ENCODE assay signal across 11 mouse cellular contexts in genomic region chr9:91382111-91382379, GRCm38 (mm10). TPM values are rescaled to one million over a fixed set of nuclear protein-coding genes. Genes with fewer than 3 reads are reported as not detected.
A peak's percentile ranks its signal among the peaks of the same experiment; 100 is the strongest.
DNase-seq lines count a peak whose midpoint lies in the region; ATAC-seq and TF ChIP-seq lines count a peak whose summit lies in the region.
"Had no signal": no experiment of that assay in that cellular context is flagged by ENCODE, and none has a peak within 500 bp of the region (broad histone marks: within the 10 kb centered on the region; RNA-seq: fewer than 3 reads in every experiment).

No protein-coding gene starts in this region.

- no peak overlapping the region for H3K9ac ChIP-seq in liver, embryonic 12.5 days
- H3K9ac ChIP-seq in liver, postnatal 0 days (replicated peaks): no peak overlapping the region
- peak overlapping the region; percentile 80 for H3K9ac ChIP-seq in forebrain, embryonic 14.5 days (ENCODE audit: low read length)
- H3K9ac ChIP-seq in limb, embryonic 11.5 days (ENCODE audit: low read length): no peak overlapping the region
- no peak overlapping the region for H3K9ac ChIP-seq in stomach, embryonic 14.5 days (replicated peaks; ENCODE audit: low read depth, low read length)

- no peak overlapping the region for H3K27ac ChIP-seq in liver, embryonic 12.5 days
- no peak overlapping the region for H3K27ac ChIP-seq in liver, postnatal 0 days (ENCODE audit: low read depth)
- peak overlapping the region; percentile 95 for H3K27ac ChIP-seq in forebrain, embryonic 14.5 days (ENCODE audit: low read depth, low read length)
- no peak overlapping the region for H3K27ac ChIP-seq in limb, embryonic 11.5 days (replicated peaks; ENCODE audit: low read depth, low read length)
- H3K27ac ChIP-seq in stomach, embryonic 14.5 days (ENCODE audit: low read length): no peak overlapping the region
- H3K27ac ChIP-seq: heart, adult 2 months had no signal

- peaks cover 100% of the 10 kb centered on the region for H3K27me3 ChIP-seq in liver, embryonic 12.5 days (replicated peaks)
- H3K27me3 ChIP-seq in liver, postnatal 0 days (ENCODE audit: insufficient read depth, low read length): peaks cover 98% of the 10 kb centered on the region
- H3K27me3 ChIP-seq in forebrain, embryonic 14.5 days (replicated peaks; ENCODE audit: control insufficient read depth, insufficient read depth, low read length): peaks cover 76% of the 10 kb centered on the region
- peaks cover 86% of the 10 kb centered on the region for H3K27me3 ChIP-seq in limb, embryonic 11.5 days (ENCODE audit: control insufficient read depth, insufficient read depth, low read length)
- peaks cover 77% of the 10 kb centered on the region for H3K27me3 ChIP-seq in stomach, embryonic 14.5 days (ENCODE audit: control insufficient read depth, insufficient read depth, low read length)

- H3K9me3 ChIP-seq in liver, embryonic 12.5 days (replicated peaks): no peaks in the 10 kb centered on the region
- no peaks in the 10 kb centered on the region for H3K9me3 ChIP-seq in liver, postnatal 0 days (ENCODE audit: low read length)
- H3K9me3 ChIP-seq in forebrain, embryonic 14.5 days (replicated peaks; ENCODE audit: control insufficient read depth, low read length): no peaks in the 10 kb centered on the region
- H3K9me3 ChIP-seq in limb, embryonic 11.5 days (ENCODE audit: control insufficient read depth, low read length): no peaks in the 10 kb centered on the region
- no peaks in the 10 kb centered on the region for H3K9me3 ChIP-seq in stomach, embryonic 14.5 days (ENCODE audit: control insufficient read depth, low read depth, low read length)

- no peak for DNase-seq in liver, postnatal 0 days
- no peak for DNase-seq in forebrain, embryonic 14.5 days (ENCODE audit: low spot score)
- DNase-seq in limb, embryonic 11.5 days (ENCODE audit: low spot score): no peak
- no peak for DNase-seq in adrenal gland, adult 18-20 months (ENCODE audit: low spot score in 2 of 2)
- DNase-seq in liver: no peak
- DNase-seq: right cerebral cortex, postnatal 4 days had no signal

- WGBS in liver, embryonic 12.5 days (ENCODE audit: insufficient replicate concordance): 2% methylated on average over 2 of the region's 2 CpGs
- 0% methylated on average over 2 of the region's 2 CpGs for WGBS in liver, postnatal 0 days (ENCODE audit: insufficient replicate concordance)
- whole genome bisulfite sequencing in forebrain, embryonic 14.5 days: 10% methylated on average over 2 of the region's 2 CpGs
- 0% methylated on average over 2 of the region's 2 CpGs for WGBS in limb, embryonic 11.5 days
- WGBS in stomach, embryonic 14.5 days: 2% methylated on average over 2 of the region's 2 CpGs

- TF ChIP-seq EP300 in liver, postnatal 0 days (IDR thresholded peaks at IDR 0.05; ENCODE audit: low read depth): no peak

- H3K4me3 ChIP-seq in liver, embryonic 12.5 days: peak overlapping the region; percentile 45; the same call in 1 of the 2 replicates
- no peak overlapping the region for H3K4me3 ChIP-seq in liver, postnatal 0 days (ENCODE audit: low read depth, low read length)
- peak overlapping the region; percentile 44 for H3K4me3 ChIP-seq in forebrain, embryonic 14.5 days (ENCODE audit: low read depth, low read length)
- H3K4me3 ChIP-seq in limb, embryonic 11.5 days (ENCODE audit: low read depth, low read length): peak overlapping the region; percentile 42; the same call in 1 of the 2 replicates
- peak overlapping the region; percentile 34; the same call in 1 of the 2 replicates for H3K4me3 ChIP-seq in stomach, embryonic 14.5 days (ENCODE audit: low read depth, low read length)

- no peaks in the 10 kb centered on the region for H3K36me3 ChIP-seq in liver, embryonic 12.5 days
- H3K36me3 ChIP-seq in liver, postnatal 0 days (replicated peaks; ENCODE audit: insufficient read depth, low read length): no peaks in the 10 kb centered on the region
- H3K36me3 ChIP-seq in forebrain, embryonic 14.5 days (ENCODE audit: control insufficient read depth, insufficient read depth, low read length): no peaks in the 10 kb centered on the region
- no peaks in the 10 kb centered on the region for H3K36me3 ChIP-seq in limb, embryonic 11.5 days (ENCODE audit: control insufficient read depth, insufficient read depth, low read length)
- H3K36me3 ChIP-seq in stomach, embryonic 14.5 days (ENCODE audit: control insufficient read depth, insufficient read depth, low read length): no peaks in the 10 kb centered on the region

- no peaks in the 10 kb centered on the region for H3K4me1 ChIP-seq in liver, embryonic 12.5 days
- H3K4me1 ChIP-seq in liver, postnatal 0 days (ENCODE audit: insufficient read depth): peaks cover 6% of the 10 kb centered on the region; the same call in 1 of the 2 replicates
- H3K4me1 ChIP-seq in forebrain, embryonic 14.5 days (ENCODE audit: control insufficient read depth, insufficient read depth, low read length): no peaks in the 10 kb centered on the region
- H3K4me1 ChIP-seq in limb, embryonic 11.5 days (ENCODE audit: control insufficient read depth, insufficient read depth, low read length): no peaks in the 10 kb centered on the region
- no peaks in the 10 kb centered on the region for H3K4me1 ChIP-seq in stomach, embryonic 14.5 days (ENCODE audit: control insufficient read depth, insufficient read depth, low read length)

- no peak for TF ChIP-seq CTCF in liver, postnatal 0 days (IDR thresholded peaks at IDR 0.05; ENCODE audit: low read depth)

- no peak for ATAC-seq in liver, embryonic 12.5 days
- no peak for ATAC-seq in liver, postnatal 0 days
- no peak for ATAC-seq in forebrain, embryonic 14.5 days
- ATAC-seq in limb, embryonic 11.5 days (ENCODE audit: insufficient number of reproducible peaks, low FRiP score, low TSS enrichment, low read depth): no peak
- ATAC-seq in stomach, embryonic 14.5 days (ENCODE audit: insufficient number of reproducible peaks, insufficient read depth, low FRiP score, low read depth): no peak

- no peak overlapping the region for H3K4me2 ChIP-seq in liver, embryonic 12.5 days
- no peak overlapping the region for H3K4me2 ChIP-seq in liver, postnatal 0 days (ENCODE audit: low read depth, low read length)
- H3K4me2 ChIP-seq in forebrain, embryonic 14.5 days (ENCODE audit: low read length): peak overlapping the region; percentile 72
- peak overlapping the region; percentile 63 for H3K4me2 ChIP-seq in limb, embryonic 11.5 days (ENCODE audit: low read depth, severe bottlenecking)
- no peak overlapping the region for H3K4me2 ChIP-seq in stomach, embryonic 14.5 days (replicated peaks; ENCODE audit: low read depth, low read length)

RNA-seq across cellular contexts. Expression of gene Zic1, which starts 16.4 kb away (rescaled TPM):
- polyA plus RNA-seq in liver, embryonic 12.5 days (2016; fragmentation: Nextera tagmentation; extraction: Ambion mirVana): not detected in 2 replicates
- polyA plus RNA-seq in liver, postnatal 0 days (2015; fragmentation: Nextera tagmentation; extraction: Ambion mirVana): not detected in 2 replicates
- polyA plus RNA-seq in forebrain, embryonic 14.5 days (2014; fragmentation: Nextera tagmentation; extraction: Ambion mirVana): 14.4 and 14.8 TPM in 2 replicates
- 0.18 and 0.27 TPM in 2 replicates for polyA plus RNA-seq in limb, embryonic 11.5 days (2014; fragmentation: Nextera tagmentation; extraction: Ambion mirVana)
- not detected in 2 replicates for polyA plus RNA-seq in stomach, embryonic 14.5 days (2014; fragmentation: Nextera tagmentation; extraction: Ambion mirVana)
- not detected for total RNA-seq in adrenal gland, adult 18-20 months (2021)
- total RNA-seq: heart, adult 2 months; megakaryocyte progenitor cell, adult 5-6 weeks; MEL had no signal

RNA-seq across cellular contexts. Expression of gene Zic4, which starts 19.8 kb away (rescaled TPM):
- not detected in 2 replicates for polyA plus RNA-seq in liver, embryonic 12.5 days (2016; fragmentation: Nextera tagmentation; extraction: Ambion mirVana)
- not detected in 2 replicates for polyA plus RNA-seq in liver, postnatal 0 days (2015; fragmentation: Nextera tagmentation; extraction: Ambion mirVana)
- polyA plus RNA-seq in forebrain, embryonic 14.5 days (2014; fragmentation: Nextera tagmentation; extraction: Ambion mirVana): 45.1 and 56.3 TPM in 2 replicates
- 0.34 and 0.37 TPM in 2 replicates for polyA plus RNA-seq in limb, embryonic 11.5 days (2014; fragmentation: Nextera tagmentation; extraction: Ambion mirVana)
- polyA plus RNA-seq in stomach, embryonic 14.5 days (2014; fragmentation: Nextera tagmentation; extraction: Ambion mirVana): not detected in 2 replicates
- total RNA-seq in adrenal gland, adult 18-20 months (2021): not detected
- total RNA-seq: heart, adult 2 months; megakaryocyte progenitor cell, adult 5-6 weeks; MEL had no signal
- polyA plus RNA-seq: heart, adult 2 months had no signal

Comparison
In these comparisons a context has a peak if more than half of its experiments do, and no peak if none do; other contexts are left out.
1. H3K4me2 ChIP-seq: peak in forebrain, embryonic 14.5 days (single experiment) and limb, embryonic 11.5 days (single experiment); none in liver, embryonic 12.5 days (single experiment), liver, postnatal 0 days (single experiment) and stomach, embryonic 14.5 days (single experiment).
2. RNA of gene Zic1, which starts 16.4 kb away (polyA plus RNA-seq): 14.4 to 14.8 TPM in forebrain, embryonic 14.5 days; 0.18 to 0.27 TPM in limb, embryonic 11.5 days, not detected in liver, embryonic 12.5 days, not detected in liver, postnatal 0 days and not detected in stomach, embryonic 14.5 days; every median in the first group is over 10 times any median in the second.
3. RNA of gene Zic4, which starts 19.8 kb away (polyA plus RNA-seq): 45.1 to 56.3 TPM in forebrain, embryonic 14.5 days; 0.34 to 0.37 TPM in limb, embryonic 11.5 days, not detected in liver, embryonic 12.5 days, not detected in liver, postnatal 0 days and not detected in stomach, embryonic 14.5 days; every median in the first group is over 10 times any median in the second.